Mouse (Mus musculus) MEL (cell line): ENCODE measurements around the gene Cisd2. TPM values are rescaled to one million over a fixed set of nuclear protein-coding genes. Genes with fewer than 3 reads are reported as not detected.

Experiments used
- DNase-seq: peaks from one replicate; pipeline ENCODE4 v3.0.0; 2011; ENCODE audit warnings: low read depth, low spot score
- H3K27ac ChIP-seq: 2 replicates; pipeline ENCODE4 v1.5.1; 2012; ENCODE audit warnings: low read depth, mild to moderate bottlenecking, control low read depth, low read length, moderate library complexity; ENCODE audit not compliant: control insufficient read depth
- H3K27me3 ChIP-seq, 2 experiments: fragments of 150-350 bp in 1 of 2; sonication (generic) in 1 of 2; 2 replicates each; pipeline ENCODE4 v1.6.1; 2012; ENCODE audit warnings: low read length in 2 of 2, mild to moderate bottlenecking in 2 of 2, improper control_type of control experiment in 1 of 2, moderate library complexity in 1 of 2; ENCODE audit not compliant: insufficient read depth in 2 of 2, control insufficient read depth in 1 of 2
- H3K36me3 ChIP-seq, 2 experiments: 2 replicates each; pipeline ENCODE4 v1.6.1; 2012 to 2014; ENCODE audit warnings: low read length in 2 of 2, improper control_type of control experiment in 1 of 2, inconsistent platforms in 1 of 2, mild to moderate bottlenecking in 1 of 2; ENCODE audit not compliant: insufficient read depth in 2 of 2, control insufficient read depth in 1 of 2
- H3K4me1 ChIP-seq, 2 experiments: fragments of 150-350 bp in 1 of 2; sonication (generic) in 1 of 2; 2 replicates each; pipeline ENCODE4 v1.6.1; 2012; ENCODE audit warnings: low read length in 2 of 2, improper control_type of control experiment in 1 of 2, mild to moderate bottlenecking in 1 of 2; ENCODE audit not compliant: insufficient read depth in 2 of 2, control insufficient read depth in 1 of 2
- H3K4me3 ChIP-seq, 2 experiments: fragments of 150-350 bp in 1 of 2; sonication (generic) in 1 of 2; 2 replicates each; pipeline ENCODE4 v1.5.1; 2012; ENCODE audit warnings: low read depth in 2 of 2, low read length in 2 of 2, mild to moderate bottlenecking in 2 of 2, moderate library complexity in 2 of 2, control low read depth in 1 of 2, improper control_type of control experiment in 1 of 2; ENCODE audit not compliant: control insufficient read depth in 1 of 2, insufficient read depth in 1 of 2
- H3K79me2 ChIP-seq: 2 replicates; pipeline ENCODE4 v1.6.1; 2012; ENCODE audit warnings: mild to moderate bottlenecking, low read length, moderate library complexity; ENCODE audit not compliant: control insufficient read depth, poor library complexity, insufficient read depth
- H3K9ac ChIP-seq: 2 replicates; pipeline ENCODE4 v1.6.1; 2012; ENCODE audit warnings: low read depth, mild to moderate bottlenecking, control low read depth, low read length, moderate library complexity; ENCODE audit not compliant: control insufficient read depth, poor library complexity, severe bottlenecking
- H3K9me3 ChIP-seq: fragments of 150-350 bp; sonication (generic); replicated peaks from 2 replicates; pipeline ENCODE4 v1.6.1; 2012; ENCODE audit warnings: mild to moderate bottlenecking, low read length, improper control_type of control experiment, moderate library complexity; ENCODE audit not compliant: insufficient read depth
- CHD1 ChIP-seq: IDR thresholded peaks from 2 replicates; pipeline ENCODE4 v1.6.1; 2012; ENCODE audit warnings: low read depth, mild to moderate bottlenecking, inconsistent platforms, low read length, improper control_type of control experiment
- CTCF ChIP-seq, 3 experiments: IDR thresholded peaks in 2 of 3; conservative IDR thresholded peaks in 1 of 3; 2 replicates each; pipeline ENCODE4 v1.5.1; 2011 to 2012; ENCODE audit warnings: low read length in 3 of 3, low read depth in 2 of 3, mild to moderate bottlenecking in 2 of 3, improper control_type of control experiment in 1 of 3, inconsistent platforms in 1 of 3, mixed read lengths in 1 of 3, moderate library complexity in 1 of 3; ENCODE audit not compliant: control insufficient read depth in 1 of 3, insufficient read depth in 1 of 3, poor library complexity in 1 of 3, severe bottlenecking in 1 of 3
- E2F4 ChIP-seq: IDR thresholded peaks from 2 replicates; pipeline ENCODE4 v1.6.1; 2011; ENCODE audit warnings: low read depth, low read length, improper control_type of control experiment, borderline replicate concordance
- ELF1 ChIP-seq: IDR thresholded peaks from 2 replicates; pipeline ENCODE4 v1.6.1; 2014; ENCODE audit warnings: low read depth, mild to moderate bottlenecking, inconsistent platforms, low read length, improper control_type of control experiment, moderate library complexity
- GATA1 ChIP-seq: IDR thresholded peaks from 2 replicates; pipeline ENCODE4 v1.6.1; 2011; ENCODE audit warnings: low read depth, low read length, improper control_type of control experiment
- HCFC1 ChIP-seq: IDR thresholded peaks from 2 replicates; pipeline ENCODE4 v1.6.1; 2012; ENCODE audit warnings: low read depth, mild to moderate bottlenecking, inconsistent platforms, low read length, improper control_type of control experiment, moderate library complexity
- KAT2A ChIP-seq: conservative IDR thresholded peaks from 2 replicates; pipeline ENCODE4 v1.6.1; 2012; ENCODE audit warnings: low read depth, low read length, improper control_type of control experiment, inconsistent platforms
- MAX ChIP-seq: IDR thresholded peaks from 2 replicates; pipeline ENCODE4 v1.6.1; 2011; ENCODE audit warnings: low read length, improper control_type of control experiment
- NELFE ChIP-seq: IDR thresholded peaks from 2 replicates; pipeline ENCODE4 v1.6.1; 2011; ENCODE audit warnings: low read depth, low read length, improper control_type of control experiment
- POLR2A ChIP-seq, 2 experiments: IDR thresholded peaks; 2 replicates each; pipeline ENCODE4 v1.6.1; 2011 to 2012; ENCODE audit warnings: low read length in 2 of 2, mild to moderate bottlenecking in 2 of 2, control low read depth in 1 of 2, improper control_type of control experiment in 1 of 2, low read depth in 1 of 2, moderate library complexity in 1 of 2; ENCODE audit not compliant: control insufficient read depth in 1 of 2, insufficient read depth in 1 of 2, poor library complexity in 1 of 2
- POLR2AphosphoS5 ChIP-seq: IDR thresholded peaks from 2 replicates; pipeline ENCODE4 v1.6.1; 2012; ENCODE audit warnings: low read depth, borderline replicate concordance, mild to moderate bottlenecking, inconsistent platforms, low read length, moderate library complexity, mixed read lengths
- RAD21 ChIP-seq: IDR thresholded peaks from 2 replicates; pipeline ENCODE4 v1.6.1; 2011; ENCODE audit warnings: mild to moderate bottlenecking, low read depth, low read length, improper control_type of control experiment
- SIN3A ChIP-seq: IDR thresholded peaks from 2 replicates; pipeline ENCODE4 v1.6.1; 2012; ENCODE audit warnings: low read length, improper control_type of control experiment, inconsistent platforms
- SMC3 ChIP-seq: IDR thresholded peaks from 2 replicates; pipeline ENCODE4 v1.6.1; 2011; ENCODE audit warnings: low read depth, low read length, improper control_type of control experiment
- TBP ChIP-seq: IDR thresholded peaks from 2 replicates; pipeline ENCODE4 v1.8.0; 2011; ENCODE audit warnings: low read depth, low read length, improper control_type of control experiment
- USF1 ChIP-seq: IDR thresholded peaks from 2 replicates; pipeline ENCODE4 v1.6.1; 2014; ENCODE audit warnings: low read depth, mild to moderate bottlenecking, inconsistent platforms, low read length, improper control_type of control experiment, moderate library complexity
- USF2 ChIP-seq, 2 experiments: IDR thresholded peaks; 2 replicates each; pipeline ENCODE4 v1.6.1; 2011 to 2012; ENCODE audit warnings: improper control_type of control experiment in 2 of 2, low read length in 2 of 2, borderline replicate concordance in 1 of 2, inconsistent platforms in 1 of 2, low read depth in 1 of 2, mild to moderate bottlenecking in 1 of 2; ENCODE audit not compliant: insufficient read depth in 1 of 2
- ZC3H11A ChIP-seq: IDR thresholded peaks from 2 replicates; pipeline ENCODE4 v1.6.1; 2012; ENCODE audit warnings: low read depth, mild to moderate bottlenecking, inconsistent platforms, low read length, improper control_type of control experiment
- ZMIZ1 ChIP-seq: IDR thresholded peaks from 2 replicates; pipeline ENCODE4 v1.6.1; 2012; ENCODE audit warnings: low read depth, mild to moderate bottlenecking, inconsistent platforms, low read length, improper control_type of control experiment, moderate library complexity
- ZNF384 ChIP-seq: IDR thresholded peaks from 2 replicates; pipeline ENCODE4 v1.6.1; 2012; ENCODE audit warnings: low read depth, mild to moderate bottlenecking, inconsistent platforms, low read length, improper control_type of control experiment
- polyA plus RNA-seq, 2 experiments: library from polyadenylated mRNA; stranded (reverse) in 1 of 2; unstranded in 1 of 2; fragments of >175 nt in 1 of 2; fragments of >200 nt in 1 of 2; gene quantifications; 2 replicates each; pipeline versions ENCODE4 v1.2.1 to v1.2.4; 2012; ENCODE audit warnings: low replicate concordance in 2 of 2, low read depth in 1 of 2; ENCODE audit not compliant: insufficient read length in 2 of 2, insufficient read depth in 1 of 2, missing spikeins in 1 of 2
- total RNA-seq: library from RNA; depleted of rRNA; stranded (reverse); fragments of 300-350 nt; gene quantifications from 2 replicates; pipeline ENCODE4 v1.2.3, GENCODE M21; 2012; rRNA removed

The Cisd2 gene
- total RNA-seq (23.9 and 24.8 TPM in 2 replicates), polyA plus RNA-seq (10 to 100 TPM in 1 of 2 experiments, not detected in 1; 26.9 TPM)

GRCm38 (mm10) chr3:135423608-135424212, at the start of gene Cisd2:
TSS of gene Cisd2 (minus strand) at chr3:135423925.
- H3K9ac ChIP-seq = peak within 1 kb of the TSS; percentile 93
- H3K36me3 ChIP-seq = peaks cover 0 to 25% of the 10 kb centered on the region in 2 experiments; a peak in 3 of 4 replicates
- peaks cover 6 to 15% of the 10 kb centered on the region in 2 experiments; a peak in 3 of 4 replicates for H3K4me1 ChIP-seq
- TF ChIP-seq POLR2AphosphoS5 = no peak
- TF ChIP-seq MAX = no peak
- TF ChIP-seq SMC3 = no peak
- TF ChIP-seq CTCF (IDR thresholded peaks at IDR 0.05 in 2 of 3, conservative IDR thresholded peaks at IDR 0.05 in 1 of 3; ENCODE audit: control insufficient read depth in 1 of 3, insufficient read depth in 1 of 3, low read depth in 2 of 3, low read length in 3 of 3, poor library complexity in 1 of 3, severe bottlenecking in 1 of 3) = no peak
- peak; percentile 15; the same call in 1 of the 2 replicates for TF ChIP-seq NELFE
- TF ChIP-seq ELF1 = peak; percentile 51; the same call in 1 of the 2 replicates
- TF ChIP-seq GATA1 = 0 out of 2 replicates have a peak, but pooled peaks have one; percentile 7
- TF ChIP-seq USF2 (IDR thresholded peaks at IDR 0.05; ENCODE audit: borderline replicate concordance in 1 of 2, insufficient read depth in 1 of 2, low read depth in 1 of 2, low read length in 2 of 2) = no peak
- no peak for TF ChIP-seq ZC3H11A
- 0 out of 2 replicates have a peak, but pooled peaks have one; percentile 49 for TF ChIP-seq ZMIZ1
- TF ChIP-seq E2F4 = 0 out of 2 replicates have a peak, but pooled peaks have one; percentile 23
- no peak for TF ChIP-seq KAT2A
- peak; percentile 84 for TF ChIP-seq SIN3A
- TF ChIP-seq USF1 = no peak
- TF ChIP-seq TBP = no peak
- no peak for TF ChIP-seq RAD21
- TF ChIP-seq, all 39 proteins: peak for 6
- Histone ChIP-seq H3K27ac (peak within 1 kb of the TSS; percentile 95), H3K27me3 (no peaks in the 10 kb centered on the region), H3K4me3 (peak within 1 kb of the TSS; percentile 89 to 94), H3K9me3 (no peaks in the 10 kb centered on the region), H3K79me2 (peaks cover 43% of the 10 kb centered on the region)
- DNase-seq = no peak

- H3K27ac ChIP-seq = no peak overlapping the region
- no peaks in the 10 kb centered on the region for H3K27me3 ChIP-seq
- no peak overlapping the region for H3K4me3 ChIP-seq
- DNase-seq = no peak
- no peak for TF ChIP-seq E2F4
- TF ChIP-seq ZMIZ1 = no peak
- no peak for TF ChIP-seq CHD1
- TF ChIP-seq POLR2A (IDR thresholded peaks at IDR 0.05; ENCODE audit: control insufficient read depth in 1 of 2, insufficient read depth in 1 of 2, low read depth in 1 of 2, low read length in 2 of 2, poor library complexity in 1 of 2) = no peak
- no peak for TF ChIP-seq HCFC1
- TF ChIP-seq TBP = no peak
- no peak for TF ChIP-seq ZNF384
- no peaks in the 10 kb centered on the region for H3K79me2 ChIP-seq
- peaks cover 0 to 18% of the 10 kb centered on the region in 2 experiments; a peak in 3 of 4 replicates for H3K36me3 ChIP-seq
- H3K4me1 ChIP-seq = 0 out of 4 replicates have a peak, but pooled peaks cover 0 to 2% of the 10 kb centered on the region in 2 experiments
- no peaks in the 10 kb centered on the region for H3K9me3 ChIP-seq
- no peak overlapping the region for H3K9ac ChIP-seq
These were observed 47.1 kb upstream of the Cisd2 start for GRCm38 (mm10) chr3:135470823-135471222.
